Mouse (Mus musculus) MEL (cell line): ENCODE data around the gene Plau. TPM values are rescaled to one million over a fixed set of nuclear protein-coding genes. Genes with fewer than 3 reads are reported as not detected.

Experiments used
- DNase-seq: peaks from one replicate; pipeline ENCODE4 v3.0.0; 2011; ENCODE audit warnings: low read depth, low spot score
- H3K27ac ChIP-seq: 2 replicates; pipeline ENCODE4 v1.5.1; 2012; ENCODE audit warnings: low read depth, mild to moderate bottlenecking, control low read depth, low read length, moderate library complexity; ENCODE audit not compliant: control insufficient read depth
- H3K27me3 ChIP-seq, 2 experiments: fragments of 150-350 bp in 1 of 2; sonication (generic) in 1 of 2; 2 replicates each; pipeline ENCODE4 v1.6.1; 2012; ENCODE audit warnings: low read length in 2 of 2, mild to moderate bottlenecking in 2 of 2, improper control_type of control experiment in 1 of 2, moderate library complexity in 1 of 2; ENCODE audit not compliant: insufficient read depth in 2 of 2, control insufficient read depth in 1 of 2
- H3K36me3 ChIP-seq, 2 experiments: 2 replicates each; pipeline ENCODE4 v1.6.1; 2012 to 2014; ENCODE audit warnings: low read length in 2 of 2, improper control_type of control experiment in 1 of 2, inconsistent platforms in 1 of 2, mild to moderate bottlenecking in 1 of 2; ENCODE audit not compliant: insufficient read depth in 2 of 2, control insufficient read depth in 1 of 2
- H3K4me1 ChIP-seq, 2 experiments: fragments of 150-350 bp in 1 of 2; sonication (generic) in 1 of 2; 2 replicates each; pipeline ENCODE4 v1.6.1; 2012; ENCODE audit warnings: low read length in 2 of 2, improper control_type of control experiment in 1 of 2, mild to moderate bottlenecking in 1 of 2; ENCODE audit not compliant: insufficient read depth in 2 of 2, control insufficient read depth in 1 of 2
- H3K4me3 ChIP-seq, 2 experiments: fragments of 150-350 bp in 1 of 2; sonication (generic) in 1 of 2; 2 replicates each; pipeline ENCODE4 v1.5.1; 2012; ENCODE audit warnings: low read depth in 2 of 2, low read length in 2 of 2, mild to moderate bottlenecking in 2 of 2, moderate library complexity in 2 of 2, control low read depth in 1 of 2, improper control_type of control experiment in 1 of 2; ENCODE audit not compliant: control insufficient read depth in 1 of 2, insufficient read depth in 1 of 2
- H3K79me2 ChIP-seq: 2 replicates; pipeline ENCODE4 v1.6.1; 2012; ENCODE audit warnings: mild to moderate bottlenecking, low read length, moderate library complexity; ENCODE audit not compliant: control insufficient read depth, poor library complexity, insufficient read depth
- H3K9ac ChIP-seq: 2 replicates; pipeline ENCODE4 v1.6.1; 2012; ENCODE audit warnings: low read depth, mild to moderate bottlenecking, control low read depth, low read length, moderate library complexity; ENCODE audit not compliant: control insufficient read depth, poor library complexity, severe bottlenecking
- H3K9me3 ChIP-seq: fragments of 150-350 bp; sonication (generic); replicated peaks from 2 replicates; pipeline ENCODE4 v1.6.1; 2012; ENCODE audit warnings: mild to moderate bottlenecking, low read length, improper control_type of control experiment, moderate library complexity; ENCODE audit not compliant: insufficient read depth
- BHLHE40 ChIP-seq: IDR thresholded peaks from 2 replicates; pipeline ENCODE4 v1.6.1; 2012; ENCODE audit warnings: low read depth, mild to moderate bottlenecking, inconsistent platforms, low read length, improper control_type of control experiment, borderline replicate concordance
- CTCF ChIP-seq, 3 experiments: IDR thresholded peaks in 2 of 3; conservative IDR thresholded peaks in 1 of 3; 2 replicates each; pipeline ENCODE4 v1.5.1; 2011 to 2012; ENCODE audit warnings: low read length in 3 of 3, low read depth in 2 of 3, mild to moderate bottlenecking in 2 of 3, improper control_type of control experiment in 1 of 3, inconsistent platforms in 1 of 3, mixed read lengths in 1 of 3, moderate library complexity in 1 of 3; ENCODE audit not compliant: control insufficient read depth in 1 of 3, insufficient read depth in 1 of 3, poor library complexity in 1 of 3, severe bottlenecking in 1 of 3
- E2F4 ChIP-seq: IDR thresholded peaks from 2 replicates; pipeline ENCODE4 v1.6.1; 2011; ENCODE audit warnings: low read depth, low read length, improper control_type of control experiment, borderline replicate concordance
- ETS1 ChIP-seq: IDR thresholded peaks from 2 replicates; pipeline ENCODE4 v1.6.1; 2012; ENCODE audit warnings: low read depth, mild to moderate bottlenecking, inconsistent platforms, low read length, improper control_type of control experiment, moderate library complexity
- GATA1 ChIP-seq: IDR thresholded peaks from 2 replicates; pipeline ENCODE4 v1.6.1; 2011; ENCODE audit warnings: low read depth, low read length, improper control_type of control experiment
- HCFC1 ChIP-seq: IDR thresholded peaks from 2 replicates; pipeline ENCODE4 v1.6.1; 2012; ENCODE audit warnings: low read depth, mild to moderate bottlenecking, inconsistent platforms, low read length, improper control_type of control experiment, moderate library complexity
- JUND ChIP-seq: IDR thresholded peaks from 2 replicates; pipeline ENCODE4 v1.6.1; 2011; ENCODE audit warnings: low read depth, mild to moderate bottlenecking, improper control_type of control experiment, low read length
- MAZ ChIP-seq: IDR thresholded peaks from 2 replicates; pipeline ENCODE4 v1.6.1; 2012; ENCODE audit warnings: low read depth, mild to moderate bottlenecking, inconsistent platforms, low read length, improper control_type of control experiment
- MEF2A ChIP-seq: IDR thresholded peaks from 2 replicates; pipeline ENCODE4 v1.6.1; 2014; ENCODE audit warnings: low read depth, mild to moderate bottlenecking, inconsistent platforms, low read length, improper control_type of control experiment; ENCODE audit not compliant: poor library complexity, insufficient replicate concordance, severe bottlenecking; ENCODE audit errors: extremely low read depth
- MXI1 ChIP-seq: IDR thresholded peaks from 2 replicates; pipeline ENCODE4 v1.6.1; 2011; ENCODE audit warnings: mild to moderate bottlenecking, low read depth, low read length, improper control_type of control experiment
- MYB ChIP-seq: IDR thresholded peaks from 2 replicates; pipeline ENCODE4 v1.6.1; 2011; ENCODE audit warnings: mild to moderate bottlenecking, low read depth, low read length, improper control_type of control experiment
- NELFE ChIP-seq: IDR thresholded peaks from 2 replicates; pipeline ENCODE4 v1.6.1; 2011; ENCODE audit warnings: low read depth, low read length, improper control_type of control experiment
- NRF1 ChIP-seq: IDR thresholded peaks from 2 replicates; pipeline ENCODE4 v1.6.1; 2014; ENCODE audit warnings: low read depth, mild to moderate bottlenecking, inconsistent platforms, low read length, improper control_type of control experiment, moderate library complexity; ENCODE audit not compliant: poor library complexity, insufficient read depth, severe bottlenecking
- POLR2A ChIP-seq, 2 experiments: IDR thresholded peaks; 2 replicates each; pipeline ENCODE4 v1.6.1; 2011 to 2012; ENCODE audit warnings: low read length in 2 of 2, mild to moderate bottlenecking in 2 of 2, control low read depth in 1 of 2, improper control_type of control experiment in 1 of 2, low read depth in 1 of 2, moderate library complexity in 1 of 2; ENCODE audit not compliant: control insufficient read depth in 1 of 2, insufficient read depth in 1 of 2, poor library complexity in 1 of 2
- POLR2AphosphoS2 ChIP-seq: IDR thresholded peaks from 2 replicates; pipeline ENCODE4 v1.6.1; 2011; ENCODE audit warnings: low read length, improper control_type of control experiment
- RAD21 ChIP-seq: IDR thresholded peaks from 2 replicates; pipeline ENCODE4 v1.6.1; 2011; ENCODE audit warnings: mild to moderate bottlenecking, low read depth, low read length, improper control_type of control experiment
- RCOR1 ChIP-seq: IDR thresholded peaks from 2 replicates; pipeline ENCODE4 v1.6.1; 2012; ENCODE audit warnings: low read depth, mild to moderate bottlenecking, inconsistent platforms, low read length, improper control_type of control experiment
- SIN3A ChIP-seq: IDR thresholded peaks from 2 replicates; pipeline ENCODE4 v1.6.1; 2012; ENCODE audit warnings: low read length, improper control_type of control experiment, inconsistent platforms
- SMC3 ChIP-seq: IDR thresholded peaks from 2 replicates; pipeline ENCODE4 v1.6.1; 2011; ENCODE audit warnings: low read depth, low read length, improper control_type of control experiment
- TBP ChIP-seq: IDR thresholded peaks from 2 replicates; pipeline ENCODE4 v1.8.0; 2011; ENCODE audit warnings: low read depth, low read length, improper control_type of control experiment
- USF1 ChIP-seq: IDR thresholded peaks from 2 replicates; pipeline ENCODE4 v1.6.1; 2014; ENCODE audit warnings: low read depth, mild to moderate bottlenecking, inconsistent platforms, low read length, improper control_type of control experiment, moderate library complexity
- USF2 ChIP-seq, 2 experiments: IDR thresholded peaks; 2 replicates each; pipeline ENCODE4 v1.6.1; 2011 to 2012; ENCODE audit warnings: improper control_type of control experiment in 2 of 2, low read length in 2 of 2, borderline replicate concordance in 1 of 2, inconsistent platforms in 1 of 2, low read depth in 1 of 2, mild to moderate bottlenecking in 1 of 2; ENCODE audit not compliant: insufficient read depth in 1 of 2
- ZC3H11A ChIP-seq: IDR thresholded peaks from 2 replicates; pipeline ENCODE4 v1.6.1; 2012; ENCODE audit warnings: low read depth, mild to moderate bottlenecking, inconsistent platforms, low read length, improper control_type of control experiment
- ZKSCAN1 ChIP-seq: IDR thresholded peaks from 2 replicates; pipeline ENCODE4 v1.6.1; 2012; ENCODE audit warnings: low read depth, mild to moderate bottlenecking, inconsistent platforms, low read length, improper control_type of control experiment, moderate library complexity
- polyA plus RNA-seq, 2 experiments: library from polyadenylated mRNA; stranded (reverse) in 1 of 2; unstranded in 1 of 2; fragments of >175 nt in 1 of 2; fragments of >200 nt in 1 of 2; gene quantifications; 2 replicates each; pipeline versions ENCODE4 v1.2.1 to v1.2.4; 2012; ENCODE audit warnings: low replicate concordance in 2 of 2, low read depth in 1 of 2; ENCODE audit not compliant: insufficient read length in 2 of 2, insufficient read depth in 1 of 2, missing spikeins in 1 of 2
- total RNA-seq: library from RNA; depleted of rRNA; stranded (reverse); fragments of 300-350 nt; gene quantifications from 2 replicates; pipeline ENCODE4 v1.2.3, GENCODE M21; 2012

Plau gene
- total and polyA plus RNA-seq, 3 experiments: 0.04 TPM; not detected in 2

DNA sequence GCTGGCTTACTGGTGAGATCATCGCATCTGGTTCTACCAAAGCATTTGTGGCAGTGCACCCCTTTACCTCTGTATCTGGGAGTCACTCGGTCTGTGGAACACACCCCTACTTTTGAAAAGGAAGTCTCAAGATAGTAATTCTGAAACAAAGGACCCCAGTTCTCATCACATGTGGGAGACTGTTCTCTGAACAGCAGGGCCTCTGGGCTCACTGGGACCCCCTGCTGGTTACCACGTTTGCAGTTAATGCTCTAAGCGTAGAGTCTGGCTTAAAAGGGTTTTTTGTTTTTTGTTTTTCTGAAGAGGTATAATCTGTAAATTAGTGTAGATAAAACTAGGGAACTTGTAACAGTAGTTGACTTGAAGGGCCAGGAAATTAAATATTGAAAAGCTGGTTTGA is 49.8 kb downstream of the Plau start:
- peak; percentile 69 for DNase-seq
- peak overlapping the region; percentile 91 for H3K27ac ChIP-seq
- peak overlapping the region; percentile 27 to 33 for H3K4me3 ChIP-seq
- H3K9me3 ChIP-seq: no peaks in the 10 kb centered on the region
- H3K4me1 ChIP-seq: peaks cover 16 to 27% of the 10 kb centered on the region in 2 experiments
- H3K9ac ChIP-seq: peak overlapping the region; percentile 43
- H3K79me2 ChIP-seq: no peaks in the 10 kb centered on the region
- TF ChIP-seq SMC3: peak; percentile 27; the same call in 1 of the 2 replicates
- no peak for TF ChIP-seq NRF1
- no peak for TF ChIP-seq TBP
- TF ChIP-seq POLR2A (IDR thresholded peaks at IDR 0.05; ENCODE audit: control insufficient read depth in 1 of 2, insufficient read depth in 1 of 2, low read depth in 1 of 2, low read length in 2 of 2, poor library complexity in 1 of 2): no peak
- no peak for TF ChIP-seq ZC3H11A
- peak; percentile 37; the same call in 1 of the 2 replicates for TF ChIP-seq MXI1
- TF ChIP-seq NELFE: no peak
- TF ChIP-seq USF1: no peak
- TF ChIP-seq GATA1: no peak
- no peak for TF ChIP-seq USF2 (IDR thresholded peaks at IDR 0.05; ENCODE audit: borderline replicate concordance in 1 of 2, insufficient read depth in 1 of 2, low read depth in 1 of 2, low read length in 2 of 2)
- TF ChIP-seq ZKSCAN1: no peak
- no peak for TF ChIP-seq RCOR1
- TF ChIP-seq ETS1: no peak
- TF ChIP-seq SIN3A: peak; percentile 33; the same call in 1 of the 2 replicates
- no peak for TF ChIP-seq HCFC1
- no peak for TF ChIP-seq POLR2AphosphoS2
- no peak for TF ChIP-seq BHLHE40
- peak; percentile 47 to 59 (median 48) for TF ChIP-seq CTCF (IDR thresholded peaks at IDR 0.05 in 2 of 3, conservative IDR thresholded peaks at IDR 0.05 in 1 of 3; ENCODE audit: control insufficient read depth in 1 of 3, insufficient read depth in 1 of 3, low read depth in 2 of 3, low read length in 3 of 3, poor library complexity in 1 of 3, severe bottlenecking in 1 of 3)
- no peak for TF ChIP-seq E2F4
- 0 out of 2 replicates have a peak, but pooled peaks have one; percentile 3 for TF ChIP-seq RAD21
- no peak for TF ChIP-seq MYB
- no peak for TF ChIP-seq MAZ
- TF ChIP-seq MEF2A: no peak
- no peak for TF ChIP-seq JUND
- peaks cover 0 to 25% of the 10 kb centered on the region in 2 experiments; a peak in 2 of 4 replicates for H3K36me3 ChIP-seq
- no peaks in the 10 kb centered on the region for H3K27me3 ChIP-seq
